Mouse (Mus musculus) ES-Bruce4 (cell line): ENCODE data around the gene Phkg2. TPM values are rescaled to one million over a fixed set of nuclear protein-coding genes. Genes with fewer than 3 reads are reported as not detected.

Experiments
- H3K27ac ChIP-seq: 2 replicates; pipeline ENCODE4 v1.5.1; 2012; ENCODE audit warnings: low read length, inconsistent platforms; ENCODE audit not compliant: insufficient read depth
- H3K27me3 ChIP-seq: 2 replicates; pipeline ENCODE4 v1.6.1; 2012; ENCODE audit warnings: mild to moderate bottlenecking, low read length, inconsistent platforms; ENCODE audit not compliant: control insufficient read depth, poor library complexity, insufficient read depth, severe bottlenecking
- H3K36me3 ChIP-seq: 2 replicates; pipeline ENCODE4 v1.6.1; 2012; ENCODE audit warnings: inconsistent platforms, mild to moderate bottlenecking, low read length, moderate library complexity; ENCODE audit not compliant: control insufficient read depth, poor library complexity, insufficient read depth, severe bottlenecking
- H3K4me1 ChIP-seq: one replicate; pipeline ENCODE4 v1.8.1; 2011; ENCODE audit warnings: low read length; ENCODE audit not compliant: control insufficient read depth, insufficient read depth
- H3K4me3 ChIP-seq: 2 replicates; pipeline ENCODE4 v1.5.1; 2011; ENCODE audit warnings: low read depth, mild to moderate bottlenecking, low read length
- H3K9ac ChIP-seq: 2 replicates; pipeline ENCODE4 v1.6.1; 2012; ENCODE audit warnings: low read depth, mild to moderate bottlenecking, inconsistent platforms; ENCODE audit not compliant: poor library complexity, severe bottlenecking
- H3K9me3 ChIP-seq: replicated peaks from 2 replicates; pipeline ENCODE4 v1.6.1; 2012; ENCODE audit warnings: mild to moderate bottlenecking, low read length, inconsistent platforms; ENCODE audit not compliant: control insufficient read depth, poor library complexity, insufficient read depth, severe bottlenecking
- CTCF ChIP-seq: IDR thresholded peaks from one replicate; pipeline ENCODE4 v1.8.1; 2011; ENCODE audit warnings: low read depth, low read length
- EP300 ChIP-seq: IDR thresholded peaks from 2 replicates; pipeline ENCODE4 v1.6.1; 2011; ENCODE audit warnings: low read depth, low read length; ENCODE audit not compliant: insufficient read depth
- POLR2A ChIP-seq: IDR thresholded peaks from one replicate; pipeline ENCODE4 v1.8.1; 2011; ENCODE audit warnings: low read length; ENCODE audit not compliant: insufficient read depth
- polyA plus RNA-seq: library from polyadenylated mRNA; stranded (reverse); fragments of >200 nt; gene quantifications from 2 replicates; pipeline ENCODE4 v1.2.4, GENCODE M21; 2011; ENCODE audit warnings: low read depth; ENCODE audit not compliant: missing spikeins, insufficient read depth, insufficient read length

Phkg2 gene
- polyA plus RNA-seq: 38.1 and 44.6 TPM in 2 replicates

DNA sequence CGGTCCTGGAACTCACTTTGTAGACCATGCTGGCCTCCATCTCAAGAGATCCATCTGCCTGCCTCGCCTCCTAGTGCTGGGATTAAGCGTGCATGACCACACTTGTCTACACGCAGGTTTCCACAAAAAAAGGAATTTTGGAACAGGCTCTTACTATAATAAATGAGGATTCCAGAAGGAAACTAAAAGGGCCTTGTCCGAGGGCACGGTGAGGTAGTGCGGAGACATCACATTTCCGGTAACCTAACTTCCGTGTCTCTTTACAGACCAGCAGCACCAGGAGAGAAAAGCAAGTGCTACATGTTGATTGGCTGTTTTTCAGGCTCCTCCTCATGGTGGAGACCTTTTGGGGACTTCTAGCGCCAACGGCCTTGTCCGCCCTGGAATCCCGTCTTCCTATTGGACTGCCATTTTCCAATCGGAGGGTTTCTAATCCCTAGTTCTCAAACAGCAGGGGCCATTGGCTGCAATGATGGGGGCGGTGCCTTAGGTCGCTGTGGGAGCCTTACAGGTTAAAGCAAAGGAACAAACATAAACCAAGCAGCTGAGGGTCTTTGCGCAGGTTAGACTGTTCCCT lies at the start of gene Phkg2:
Gene Phkg2, plus strand, starts transcription at position 446 of the 577 bp plus-strand sequence.
- H3K9ac ChIP-seq: peak within 1 kb of the TSS; percentile 95
- TF ChIP-seq POLR2A (peak; percentile 72), CTCF (no peak)
- H3K4me1 ChIP-seq: peaks cover 2% of the 10 kb centered on the region
- H3K36me3 ChIP-seq: 0 out of 2 replicates have a peak, but pooled peaks cover 2% of the 10 kb centered on the region
- H3K9me3 ChIP-seq: no peaks in the 10 kb centered on the region
- H3K27me3 ChIP-seq: no peaks in the 10 kb centered on the region
- H3K4me3 ChIP-seq: peak within 1 kb of the TSS; percentile 76
- H3K27ac ChIP-seq: 0 out of 2 replicates have a peak within 1 kb of the TSS, but pooled peaks have one; percentile 1

DNA sequence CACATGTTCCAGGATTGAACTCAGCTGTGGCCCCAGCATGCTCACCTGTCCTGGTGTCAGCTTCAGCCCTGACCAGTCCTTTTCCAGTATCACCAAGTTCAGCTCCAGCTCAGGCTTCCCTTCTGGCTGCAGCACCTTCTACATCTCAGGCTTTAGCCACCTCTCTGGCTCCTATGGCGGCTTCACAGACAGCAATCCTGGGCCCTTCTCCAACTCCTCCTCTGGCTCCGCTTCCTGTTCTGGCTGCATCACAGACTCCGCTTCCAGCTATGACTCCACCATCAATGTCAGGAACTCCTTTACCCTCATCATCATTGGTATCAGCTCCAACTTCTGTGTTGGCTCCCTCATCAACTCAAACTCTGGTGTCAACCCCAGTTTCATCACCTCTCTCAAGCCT lies 31.5 kb upstream of the Phkg2 start:
- H3K27me3 ChIP-seq: no peaks in the 10 kb centered on the region
- no peak for TF ChIP-seq EP300
- no peaks in the 10 kb centered on the region for H3K9me3 ChIP-seq
- no peak overlapping the region for H3K9ac ChIP-seq
- no peak overlapping the region for H3K4me3 ChIP-seq
- peaks cover 88% of the 10 kb centered on the region for H3K36me3 ChIP-seq
- H3K4me1 ChIP-seq: no peaks in the 10 kb centered on the region
- H3K27ac ChIP-seq: no peak overlapping the region

DNA sequence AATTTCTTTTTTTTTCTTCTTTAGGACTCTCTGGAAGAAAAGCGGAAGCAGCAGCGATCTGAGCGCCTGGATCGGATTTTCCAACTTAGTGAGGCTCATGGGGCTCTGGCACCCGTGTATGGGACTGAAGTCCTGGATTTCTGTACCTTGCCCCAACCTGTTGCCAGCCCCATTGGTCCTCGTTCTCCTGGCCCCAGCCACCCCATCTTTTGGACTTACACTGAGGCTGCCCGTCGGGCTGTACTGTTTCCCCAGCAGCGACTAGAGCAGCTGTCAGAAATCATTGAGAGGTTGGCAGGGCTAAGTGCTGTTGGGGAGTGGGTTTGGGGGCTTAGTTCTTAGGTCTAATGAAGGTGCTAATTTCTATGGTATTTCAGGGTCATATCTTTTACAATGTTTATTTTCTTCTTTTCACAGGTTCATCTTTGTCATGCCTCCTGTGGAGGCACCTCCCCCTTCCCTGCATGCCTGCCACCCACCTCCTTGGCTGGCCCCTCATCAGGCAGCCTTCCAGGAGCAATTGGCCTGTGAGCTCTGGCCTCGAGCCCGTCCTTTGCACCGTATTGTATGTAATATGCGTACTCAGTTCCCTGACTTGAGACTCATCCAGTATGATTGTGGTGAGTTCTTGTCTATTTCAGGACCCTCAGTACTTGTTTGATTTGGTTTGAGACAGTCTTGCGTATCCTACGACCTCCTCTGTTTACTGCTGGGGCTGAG lies 23.9 kb upstream of the Phkg2 start:
- Histone ChIP-seq H3K27me3 (no peaks in the 10 kb centered on the region), H3K4me1 (no peaks in the 10 kb centered on the region), H3K27ac (no peak overlapping the region), H3K9me3 (no peaks in the 10 kb centered on the region), H3K9ac (no peak overlapping the region), H3K4me3 (no peak overlapping the region), H3K36me3 (peaks cover 73% of the 10 kb centered on the region)
- TF ChIP-seq EP300: no peak
- TF ChIP-seq POLR2A: no peak
- TF ChIP-seq CTCF: no peak

DNA sequence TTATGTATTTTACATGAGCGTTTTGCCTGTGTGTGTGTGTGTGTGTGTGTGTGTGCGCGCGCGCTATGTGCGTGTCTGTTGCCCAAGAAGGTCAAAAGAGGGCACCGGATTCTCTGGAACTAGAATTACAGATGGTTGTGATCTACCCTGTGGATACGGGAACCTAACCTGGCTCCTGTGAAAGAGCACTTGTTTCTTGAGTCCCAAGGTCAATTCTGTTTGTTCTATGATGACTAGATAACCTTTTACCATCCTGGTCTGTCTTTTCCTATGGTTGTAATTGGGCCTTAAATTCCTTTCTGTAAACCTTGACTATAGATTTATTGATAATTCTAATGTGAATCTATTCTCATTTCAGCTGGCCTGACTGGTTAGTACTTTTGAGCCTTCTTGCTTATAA lies 21.6 kb upstream of the Phkg2 start:
- TF ChIP-seq EP300 (no peak), POLR2A (no peak), CTCF (no peak)
- Histone ChIP-seq H3K27me3 (no peaks in the 10 kb centered on the region), H3K9me3 (no peaks in the 10 kb centered on the region), H3K36me3 (peaks cover 69% of the 10 kb centered on the region), H3K9ac (no peak overlapping the region), H3K4me1 (no peaks in the 10 kb centered on the region), H3K27ac (no peak overlapping the region), H3K4me3 (no peak overlapping the region)

DNA sequence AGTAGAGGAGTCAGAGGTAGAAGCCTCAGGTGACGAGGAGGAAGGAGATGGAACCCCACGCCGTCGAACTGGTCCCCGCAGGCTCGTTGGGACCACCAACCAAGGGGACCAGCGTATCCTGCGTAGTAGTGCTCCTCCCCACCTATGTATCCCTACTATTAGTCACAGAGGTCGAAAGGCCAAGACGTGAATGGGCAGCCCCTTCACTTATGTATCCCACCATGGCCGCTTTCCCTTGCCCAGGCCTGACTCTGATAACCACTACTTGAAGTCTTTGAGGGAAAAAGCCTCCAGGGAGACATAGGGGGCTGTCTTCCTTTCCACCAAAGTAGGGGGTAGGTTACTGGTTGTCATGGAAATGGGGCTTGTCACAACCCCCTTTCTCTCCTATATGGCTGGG lies 12.6 kb upstream of the Phkg2 start:
- Histone ChIP-seq H3K27ac (no peak overlapping the region), H3K9ac (no peak overlapping the region), H3K9me3 (no peaks in the 10 kb centered on the region), H3K4me3 (no peak overlapping the region), H3K4me1 (peaks cover 2% of the 10 kb centered on the region), H3K36me3 (peaks cover 25% of the 10 kb centered on the region), H3K27me3 (no peaks in the 10 kb centered on the region)
- TF ChIP-seq EP300: no peak
- TF ChIP-seq POLR2A: no peak
- no peak for TF ChIP-seq CTCF

DNA sequence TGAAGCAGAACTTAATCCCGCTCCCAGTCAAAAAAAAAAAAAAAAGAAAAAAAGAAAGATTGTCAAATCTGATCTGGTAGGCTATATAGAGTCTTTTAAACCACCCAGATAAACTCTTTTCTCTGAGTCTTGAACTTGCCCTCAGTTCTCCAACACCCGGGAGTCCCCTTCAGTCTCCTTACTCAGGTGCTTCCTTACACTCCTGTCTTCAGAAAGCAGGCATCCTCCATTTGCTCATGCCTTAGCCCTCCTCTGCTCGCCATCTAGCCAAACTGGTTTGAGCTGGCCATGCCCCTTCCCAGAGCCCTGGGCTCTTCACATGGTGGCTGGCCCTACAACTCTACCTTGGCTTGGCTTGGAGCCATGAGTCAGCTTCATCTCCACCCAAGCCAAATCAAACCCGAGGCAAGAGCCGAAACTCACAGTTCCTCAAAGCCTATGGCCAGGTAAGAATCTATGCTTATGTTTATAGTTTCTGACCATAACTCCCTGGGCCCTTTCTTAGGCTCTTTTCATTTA lies 11.7 kb upstream of the Phkg2 start, which contains the start of gene Tmem265:
Gene Tmem265, plus strand, starts transcription at position 51 of the 519 bp plus-strand sequence.
- H3K27ac ChIP-seq: no peak within 1 kb of the TSS
- peaks cover 2% of the 10 kb centered on the region for H3K4me1 ChIP-seq
- H3K9me3 ChIP-seq: no peaks in the 10 kb centered on the region
- H3K27me3 ChIP-seq: no peaks in the 10 kb centered on the region
- H3K9ac ChIP-seq: no peak within 1 kb of the TSS
- peaks cover 27% of the 10 kb centered on the region for H3K36me3 ChIP-seq
- TF ChIP-seq POLR2A: no peak
- TF ChIP-seq CTCF: no peak
- TF ChIP-seq EP300: no peak
- peak within 1 kb of the TSS; percentile 0; the same call in 1 of the 2 replicates for H3K4me3 ChIP-seq
